Mouse (Mus musculus) thymus, postnatal 0 days (tissue): Measurements from ENCODE around the gene Gm5128. TPM values are rescaled to one million over a fixed set of nuclear protein-coding genes. Genes with fewer than 3 reads are reported as not detected.
"Not testable (repeated sequence)": the region's sequence is repeated elsewhere in the genome, so short reads cannot be mapped to it uniquely, and the experiment has no call there.

Experiments
- DNase-seq: peaks from one replicate; pipeline ENCODE4 v3.0.0-alpha.2; 2015; ENCODE audit warnings: low spot score
- polyA plus RNA-seq: library from polyadenylated mRNA; unstranded; fragments of >200 nt; fragmentation: Nextera tagmentation; extraction: Ambion mirVana; gene quantifications from 2 replicates; pipeline ENCODE4 v1.2.1, GENCODE M21; 2015

The Gm5128 gene
- polyA plus RNA-seq = 0.09 TPM in 1 of 2 replicates, not detected in the other

- not testable (repeated sequence) for DNase-seq
Measured at GRCm38 (mm10) chrX:135372984-135373383, at the start of gene Gm5128. TSS of gene Gm5128 (plus strand) at chrX:135373284.

- DNase-seq = not testable (repeated sequence)
Measured at GRCm38 (mm10) chrX:135360685-135361084, 12.4 kb upstream of the Gm5128 start.

- not testable (repeated sequence) for DNase-seq
Measured at GRCm38 (mm10) chrX:135361943-135362342, 11.1 kb upstream of the Gm5128 start.

GRCm38 (mm10) chrX:135403578-135403977, 30.5 kb downstream of the Gm5128 start:
- DNase-seq = not testable (repeated sequence)

DNA sequence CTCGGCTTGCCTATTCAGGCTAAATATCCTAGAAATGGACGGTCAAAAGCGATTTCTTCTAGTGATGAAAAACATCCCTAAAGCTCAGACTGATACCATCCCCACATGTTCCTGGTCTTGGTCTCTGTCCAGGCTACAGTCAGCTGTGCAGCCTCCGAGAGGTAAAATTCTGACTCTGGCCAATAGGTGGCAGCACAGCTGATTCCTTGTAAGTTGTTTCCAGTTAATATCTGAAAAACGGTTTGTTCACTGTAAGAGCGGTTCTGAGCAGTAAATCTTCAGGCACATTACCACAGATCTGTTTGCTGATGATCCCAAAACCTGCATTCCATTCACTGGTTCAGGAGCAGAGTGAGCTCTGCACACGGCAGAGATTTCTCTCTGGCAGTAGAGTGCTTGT, 48.1 kb downstream of the Gm5128 start:
- DNase-seq = not testable (repeated sequence)

DNA sequence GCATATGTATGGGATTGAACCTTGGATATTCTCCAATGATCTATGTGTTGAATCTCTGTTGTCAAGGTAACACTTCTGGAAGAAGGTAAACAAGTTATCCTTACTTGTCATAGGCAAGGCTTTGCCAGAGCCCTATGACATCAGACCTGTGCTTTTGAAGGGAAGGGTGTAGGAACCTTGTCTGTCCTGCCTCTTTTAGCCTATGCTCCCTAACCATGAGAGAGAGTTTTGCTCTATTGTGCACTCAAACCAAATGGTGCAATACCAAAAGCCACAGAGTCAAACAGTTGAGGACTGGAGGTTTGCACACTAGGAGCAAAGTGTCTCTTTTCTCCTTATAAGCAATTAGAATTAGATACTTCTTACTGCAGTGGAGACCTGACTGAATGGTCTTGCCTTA, 48.7 kb downstream of the Gm5128 start:
- not testable (repeated sequence) for DNase-seq

- not testable (repeated sequence) for DNase-seq
Measured at GRCm38 (mm10) chrX:135422473-135422872, 49.4 kb downstream of the Gm5128 start.

Other genes starting within 250 kb of the Gm5128 start
- gene Gm15023, start 195.7 kb upstream of the Gm5128 start, polyA plus RNA-seq = 0.18 TPM in 1 of 2 replicates, not detected in the other
- gene Tceal6, start 162.6 kb upstream of the Gm5128 start, polyA plus RNA-seq = 0.21 TPM in 1 of 2 replicates, not detected in the other
- not detected in 2 replicates for gene Pramel3, start 71.0 kb upstream of the Gm5128 start, polyA plus RNA-seq
- gene Gm7903, start 60.6 kb downstream of the Gm5128 start, polyA plus RNA-seq = not detected in 2 replicates
- not detected in 2 replicates for gene AV320801, start 121.3 kb downstream of the Gm5128 start, polyA plus RNA-seq
- 0.05 and 0.34 TPM in 2 replicates for gene Nxf7, start 225.5 kb downstream of the Gm5128 start, polyA plus RNA-seq